Mouse (Mus musculus) right cerebral cortex, postnatal 25 days (tissue): ENCODE measurements around the gene Dynll2.
A peak's percentile ranks its signal among the peaks of the same experiment; 100 is the strongest.

ENCODE experiments used
- DNase-seq: peaks from one replicate; pipeline ENCODE4 v3.0.0; 2022

The Dynll2 gene

DNA sequence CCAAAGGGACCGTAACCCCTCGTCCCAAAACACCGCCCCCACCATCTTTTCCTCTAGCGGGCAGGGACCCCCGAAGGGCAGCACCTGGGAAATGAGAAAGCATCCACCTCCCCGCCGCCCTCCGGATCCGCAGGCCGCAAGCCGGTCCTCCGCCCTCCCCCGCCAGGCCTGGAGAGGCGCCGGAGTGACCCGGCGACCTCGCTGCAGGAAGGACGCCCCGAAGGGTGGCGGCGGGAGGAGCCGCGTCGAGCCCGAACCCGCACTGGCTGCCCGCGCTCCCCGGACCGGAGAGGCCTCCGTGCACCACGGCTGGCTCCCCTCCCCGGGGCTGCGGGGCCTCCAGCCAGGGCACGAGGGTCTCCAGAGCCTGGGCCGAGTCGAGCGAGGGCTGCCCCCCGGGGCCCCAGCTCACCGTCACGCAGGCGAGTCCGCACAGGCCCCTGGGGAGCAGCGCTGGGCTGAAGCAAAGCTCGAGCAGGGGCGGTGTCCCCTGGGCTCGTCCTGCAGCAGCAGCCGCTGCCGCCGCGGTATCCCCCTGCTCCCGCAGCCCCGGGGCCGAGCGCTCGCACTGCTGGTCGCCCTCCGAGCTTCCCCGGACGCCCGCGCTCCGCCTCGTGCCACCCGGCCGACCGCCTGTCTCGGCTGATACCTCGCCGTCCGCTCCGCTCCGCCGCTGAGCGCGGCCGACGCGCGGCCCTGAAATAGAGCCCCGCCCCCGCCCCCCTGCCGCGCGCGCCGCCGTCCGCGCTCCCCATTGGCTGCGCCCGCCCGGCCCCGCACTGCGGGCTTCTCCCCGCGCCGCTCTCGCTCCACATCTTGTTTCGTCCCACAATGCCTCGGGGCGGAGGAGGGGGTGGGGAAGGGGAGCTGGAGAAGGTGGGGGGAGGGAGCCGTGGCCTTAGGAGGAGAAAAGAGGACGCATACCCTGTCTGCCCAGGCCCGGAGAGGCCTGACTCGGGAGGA is at the start of gene Dynll2:
Gene Dynll2 (minus strand): TSS at position 703 of the 963 bp plus-strand sequence.
- DNase-seq = peak; percentile 89

GRCm38 (mm10) chr11:88036761-88037251 is 49.5 kb upstream of the Dynll2 start:
- DNase-seq = no peak

DNA sequence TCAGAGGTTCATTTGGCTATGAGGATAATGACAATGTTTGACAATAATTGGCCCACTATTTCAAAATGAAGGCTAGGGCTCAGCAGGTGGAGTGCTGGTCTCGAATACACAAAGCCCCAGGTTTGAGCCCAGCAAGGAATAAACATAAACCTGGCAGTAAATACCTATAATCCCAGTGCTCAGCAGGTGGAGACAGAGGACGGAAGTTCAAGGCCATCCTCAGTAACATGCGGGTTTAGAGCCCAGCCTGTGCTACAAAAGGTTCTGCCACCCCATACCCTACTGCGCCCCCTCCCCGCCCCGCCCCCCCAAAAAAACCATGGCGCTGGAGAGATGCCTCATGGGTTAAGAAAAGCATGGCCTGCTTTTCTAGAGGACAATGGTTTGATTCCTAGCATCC is 48.6 kb upstream of the Dynll2 start:
- DNase-seq = no peak

GRCm38 (mm10) chr11:88031753-88032152 is 44.4 kb upstream of the Dynll2 start:
- DNase-seq = no peak

GRCm38 (mm10) chr11:88030836-88031235 is 43.5 kb upstream of the Dynll2 start:
- no peak for DNase-seq

DNA sequence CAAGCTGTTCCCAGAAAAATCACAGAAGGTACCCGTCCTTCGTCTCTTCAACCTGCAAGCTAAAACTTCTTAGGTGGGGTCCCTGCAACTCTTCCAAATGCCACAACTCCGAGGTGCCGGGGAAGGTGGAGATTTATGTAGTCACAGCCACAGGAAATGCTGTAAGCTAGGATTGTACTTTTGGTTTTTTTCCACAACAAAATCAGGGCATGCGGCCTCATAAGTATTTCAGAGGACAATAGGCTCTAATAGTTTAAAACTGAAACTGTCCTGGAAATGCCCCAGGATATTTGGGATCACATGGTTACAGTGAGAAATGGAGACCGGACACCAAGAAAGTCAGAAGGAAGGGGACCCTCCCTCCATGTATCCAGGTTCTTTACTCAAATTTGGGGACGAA is 42.9 kb upstream of the Dynll2 start:
- no peak for DNase-seq

GRCm38 (mm10) chr11:88028193-88028684 is 40.9 kb upstream of the Dynll2 start:
- DNase-seq = peak; percentile 59

DNA sequence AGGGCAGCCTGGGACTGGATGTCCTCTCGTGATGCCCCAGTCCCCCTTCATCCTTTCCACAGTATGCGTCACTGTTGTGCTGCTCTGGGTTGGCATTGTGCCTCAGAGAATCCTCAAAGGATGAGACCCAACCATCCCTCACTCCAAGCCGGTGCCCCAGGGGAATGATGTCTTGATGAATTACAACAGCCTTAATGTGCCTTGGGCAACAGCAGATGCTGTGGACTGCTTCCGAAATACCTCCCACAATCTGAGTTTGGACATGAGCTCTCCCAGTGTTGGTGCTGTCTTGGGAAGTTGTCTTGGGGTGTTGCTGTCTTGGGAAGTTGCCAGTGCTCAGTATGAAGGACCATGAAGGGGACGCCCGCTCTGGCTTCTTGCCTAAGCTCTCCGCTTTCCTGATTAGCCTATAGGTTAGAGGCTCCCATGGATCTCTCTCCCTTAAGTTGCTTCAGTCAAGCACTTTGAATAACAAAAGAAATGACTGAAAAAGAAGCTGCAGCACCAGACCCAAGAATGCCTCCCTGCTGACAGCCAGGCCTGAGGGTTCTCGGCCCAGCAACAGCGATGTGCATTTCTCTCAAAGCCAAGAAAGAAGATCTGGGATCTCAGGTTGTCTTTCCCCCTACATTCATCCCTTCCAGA is 40.2 kb upstream of the Dynll2 start:
- no peak for DNase-seq

DNA sequence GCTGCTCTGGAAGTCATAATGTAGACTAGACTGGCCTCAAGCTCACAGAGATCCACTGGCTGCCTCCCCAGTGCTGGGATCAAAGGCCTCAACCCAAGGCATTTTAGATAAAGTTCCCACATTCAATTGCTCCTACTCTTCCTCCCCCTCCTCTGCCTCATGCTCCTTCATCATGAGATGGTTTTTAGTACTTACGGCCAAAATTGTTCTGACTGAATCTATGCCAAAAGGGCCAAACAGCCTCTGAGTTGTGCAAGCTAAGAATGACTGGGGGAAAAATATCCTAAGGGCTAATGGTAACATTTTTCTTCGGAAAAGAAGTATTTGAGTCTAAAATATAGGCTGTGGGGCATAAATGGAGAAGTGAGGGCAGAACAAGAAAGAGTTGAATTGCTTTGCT is 36.6 kb upstream of the Dynll2 start:
- DNase-seq = no peak

- DNase-seq = no peak
Observed at GRCm38 (mm10) chr11:88015795-88016194, 28.5 kb upstream of the Dynll2 start.

- peak; percentile 35 for DNase-seq
Observed at GRCm38 (mm10) chr11:88015161-88015560, 27.8 kb upstream of the Dynll2 start.

DNA sequence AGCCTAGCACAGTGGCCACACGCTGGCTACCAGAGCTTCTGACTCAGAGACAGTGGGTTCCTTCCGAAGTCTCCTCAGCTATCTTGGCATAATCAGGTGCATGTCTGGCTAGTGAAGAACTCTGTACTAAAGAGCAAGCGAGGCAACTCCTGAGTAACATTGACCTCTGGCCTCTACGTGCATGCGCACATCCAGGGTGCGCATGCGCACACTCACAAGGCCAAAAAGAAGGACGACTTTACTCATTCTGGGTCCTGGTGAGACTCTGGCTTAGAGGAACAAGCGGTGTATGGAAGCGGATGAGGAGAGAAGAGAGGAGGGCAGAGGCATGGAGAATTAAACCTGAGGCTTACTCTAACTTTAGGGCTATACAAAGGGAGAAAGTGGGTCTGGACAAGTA is 26.3 kb upstream of the Dynll2 start:
- DNase-seq = no peak

GRCm38 (mm10) chr11:88012621-88013244 is 25.4 kb upstream of the Dynll2 start:
- no peak for DNase-seq

DNA sequence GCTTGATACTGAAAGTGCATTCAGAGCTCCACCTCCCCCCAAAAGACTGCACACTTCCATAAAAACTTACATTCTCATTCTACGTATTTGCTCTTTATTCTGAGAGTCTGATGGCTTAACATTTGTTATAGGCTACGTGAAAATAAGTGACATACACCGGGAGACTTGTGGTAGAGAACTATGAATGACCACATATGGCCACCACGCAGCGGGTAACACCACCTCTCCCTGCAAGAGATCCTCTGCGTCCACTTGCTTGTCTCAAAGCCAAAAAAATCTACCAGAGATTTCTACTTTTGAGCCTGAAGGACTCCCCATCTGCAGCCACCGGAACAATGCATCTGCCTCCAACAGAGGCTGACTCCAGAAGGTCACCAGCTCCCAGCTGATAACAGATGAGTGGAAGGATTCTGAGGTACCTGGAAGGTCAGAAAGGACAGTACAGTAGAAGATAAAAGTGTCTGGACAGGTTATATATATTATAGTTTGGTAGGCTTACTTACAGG is 24.6 kb upstream of the Dynll2 start:
- DNase-seq = no peak

- no peak for DNase-seq
Observed at GRCm38 (mm10) chr11:88011208-88011913, 24.0 kb upstream of the Dynll2 start.

- peak; percentile 48 for DNase-seq
Observed at GRCm38 (mm10) chr11:88009542-88010190, 22.3 kb upstream of the Dynll2 start.

GRCm38 (mm10) chr11:88008641-88009040 is 21.3 kb upstream of the Dynll2 start:
- DNase-seq = no peak

GRCm38 (mm10) chr11:88004123-88004522 is 16.8 kb upstream of the Dynll2 start:
- DNase-seq = no peak

- no peak for DNase-seq
Observed at GRCm38 (mm10) chr11:88002738-88003137, 15.4 kb upstream of the Dynll2 start.

GRCm38 (mm10) chr11:87999751-88000150 is 12.4 kb upstream of the Dynll2 start:
- no peak for DNase-seq

DNA sequence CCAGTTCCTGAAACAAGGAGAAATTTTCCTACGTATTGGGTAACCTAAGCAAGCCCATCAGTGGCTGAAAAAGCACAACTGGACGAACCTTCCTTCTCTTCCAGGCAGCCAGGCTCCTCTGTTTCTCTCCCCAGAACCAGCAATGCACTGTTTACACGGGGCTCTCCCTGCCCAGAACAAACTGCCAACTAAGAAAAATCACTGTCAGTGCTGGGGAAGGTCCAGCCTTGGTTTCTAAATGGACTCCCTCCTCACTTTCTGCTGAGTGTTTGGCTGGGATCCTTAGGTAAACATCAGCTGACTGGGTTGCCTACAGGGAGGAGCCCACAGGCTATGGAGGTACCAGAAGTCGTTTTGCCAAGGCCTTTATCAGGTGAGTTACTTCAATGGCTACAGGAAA is 4.5 kb upstream of the Dynll2 start:
- DNase-seq = no peak

DNA sequence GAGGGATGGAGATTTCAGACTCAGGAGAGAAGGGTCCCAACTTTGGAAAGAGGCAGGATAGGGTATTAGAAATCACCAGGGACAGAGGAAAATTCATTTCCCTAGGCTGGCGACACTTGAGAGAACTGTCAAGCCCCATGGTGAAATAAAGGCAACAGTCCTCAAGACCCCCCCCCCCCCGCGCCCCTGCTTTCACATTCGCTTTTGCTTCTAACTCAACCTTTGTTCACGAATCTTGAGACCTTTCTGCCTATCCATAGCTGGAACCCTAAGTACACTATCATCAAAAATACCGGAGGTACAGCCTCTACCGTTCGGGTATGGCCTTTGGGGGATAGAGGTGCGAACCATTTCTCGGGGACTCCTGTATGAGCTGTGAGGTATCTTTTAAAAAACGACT is 528 bp upstream of the Dynll2 start:
- no peak for DNase-seq
